Mouse (Mus musculus) embryonic facial prominence, embryonic 13.5 days (tissue): ENCODE results near the gene Pigf. TPM values are rescaled to one million over a fixed set of nuclear protein-coding genes. Genes with fewer than 3 reads are reported as not detected.

Experiments
- ATAC-seq: fragments of 200-750 bp; cut with Nextera tagmentation; 2 replicates; pipeline ENCODE4 v1.8.0; 2017; ENCODE audit warnings: low read depth; ENCODE audit not compliant: insufficient number of reproducible peaks, insufficient read depth, low FRiP score, low TSS enrichment
- H3K27ac ChIP-seq: fragments of 300-500 bp; sonication (generic); 2 replicates; pipeline ENCODE4 v1.5.1; 2015; ENCODE audit warnings: moderate library complexity, mild to moderate bottlenecking, inconsistent platforms
- H3K27me3 ChIP-seq: fragments of 300-500 bp; sonication (generic); 2 replicates; pipeline ENCODE4 v1.6.1; 2015; ENCODE audit warnings: mild to moderate bottlenecking, inconsistent platforms
- H3K36me3 ChIP-seq: fragments of 300-500 bp; sonication (generic); 2 replicates; pipeline ENCODE4 v1.6.1; 2015; ENCODE audit warnings: mild to moderate bottlenecking, inconsistent platforms
- H3K4me1 ChIP-seq: fragments of 300-500 bp; sonication (generic); 2 replicates; pipeline ENCODE4 v1.6.1; 2015; ENCODE audit warnings: inconsistent platforms
- H3K4me2 ChIP-seq: fragments of 300-500 bp; sonication (generic); 2 replicates; pipeline ENCODE4 v1.6.1; 2015; ENCODE audit warnings: moderate library complexity, mild to moderate bottlenecking, inconsistent platforms
- H3K4me3 ChIP-seq: fragments of 300-500 bp; sonication (generic); 2 replicates; pipeline ENCODE4 v1.5.1; 2015; ENCODE audit warnings: mild to moderate bottlenecking, inconsistent platforms
- H3K9ac ChIP-seq: fragments of 300-500 bp; sonication (generic); 2 replicates; pipeline ENCODE4 v1.6.1; 2015; ENCODE audit warnings: mild to moderate bottlenecking, inconsistent platforms
- H3K9me3 ChIP-seq: fragments of 300-500 bp; sonication (generic); 2 replicates; pipeline ENCODE4 v1.6.1; 2016; ENCODE audit warnings: inconsistent platforms
- WGBS: fragments of 180-500 bp; shearing (Covaris S2); methylation state at CpG from one replicate; pipeline ENCODE4 v1.1.7; 2015; ENCODE audit warnings: mixed read lengths; 5-methylcytosine and 5-hydroxymethylcytosine counted together
- polyA plus RNA-seq: library from polyadenylated mRNA; unstranded; fragments of >200 nt; fragmentation: Nextera tagmentation; extraction: Ambion mirVana; gene quantifications from 2 replicates; pipeline ENCODE4 v1.2.1, GENCODE M21; 2015

Pigf gene
- polyA plus RNA-seq, 1 experiment from 2014 or later = 34.9 TPM

DNA sequence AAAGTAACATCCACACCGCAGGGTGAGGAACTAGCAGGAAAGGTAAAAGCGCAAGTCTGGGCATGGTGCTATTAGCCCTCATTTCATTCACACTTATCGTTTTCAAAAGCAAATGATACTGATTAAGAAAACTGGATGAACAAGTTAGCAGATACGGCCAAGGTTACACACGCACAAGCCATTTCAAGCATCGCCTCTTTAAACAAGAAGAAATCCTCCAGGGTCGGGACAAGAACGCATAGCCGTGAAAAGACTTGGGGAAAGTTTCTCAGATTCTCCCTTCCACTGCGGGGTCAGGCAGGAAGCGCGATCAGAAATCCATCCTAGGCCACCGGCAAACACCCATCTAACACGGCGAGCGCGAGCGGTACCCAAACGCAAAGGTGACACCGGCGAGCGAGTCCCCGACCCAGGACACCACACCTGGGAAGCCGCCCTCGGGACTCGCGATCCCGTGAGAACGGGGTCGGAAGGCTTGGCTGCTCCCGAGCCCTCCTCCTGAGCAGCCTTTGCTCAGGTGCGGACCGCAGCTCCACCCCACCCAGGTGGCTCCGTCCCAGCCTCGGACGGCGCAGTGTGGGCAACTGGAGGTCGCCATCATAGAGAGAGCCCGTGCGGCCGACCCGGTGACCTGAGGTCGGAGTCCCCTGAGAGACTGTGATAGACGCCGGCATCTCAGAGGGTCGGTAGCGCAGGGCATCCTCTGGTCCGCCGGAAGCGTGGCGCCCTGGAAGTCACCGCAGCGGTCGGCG, 539 bp downstream of the Pigf start:
- Histone ChIP-seq H3K36me3 (peaks cover 16% of the 10 kb centered on the region), H3K9ac (peak overlapping the region; percentile 83), H3K27ac (no peak overlapping the region), H3K4me1 (peaks cover 11% of the 10 kb centered on the region), H3K4me2 (peak overlapping the region; percentile 93), H3K9me3 (no peaks in the 10 kb centered on the region), H3K4me3 (peak overlapping the region; percentile 65), H3K27me3 (no peaks in the 10 kb centered on the region)
- under 1% methylated on average over 53 of the region's 55 CpGs for WGBS
- peak; percentile 83 for ATAC-seq

DNA sequence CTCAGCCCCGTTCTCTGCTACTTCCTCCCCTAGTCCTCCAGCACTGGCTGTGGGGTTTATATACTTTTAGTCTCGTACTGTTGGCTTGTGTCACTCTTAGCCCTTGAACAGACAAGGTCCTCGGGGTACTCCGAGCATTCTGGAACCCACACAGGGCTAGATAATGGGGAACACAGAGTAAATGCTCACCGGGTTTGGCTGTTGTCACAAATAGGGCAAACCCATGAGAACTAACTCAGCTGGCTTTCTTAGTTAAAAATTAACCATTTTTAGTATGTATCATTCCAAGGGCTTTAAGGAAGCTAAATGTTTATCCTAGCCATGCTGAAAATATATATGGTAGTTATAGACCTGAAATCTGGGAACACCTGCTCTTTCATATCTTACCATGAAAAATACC, 5.5 kb downstream of the Pigf start:
- Histone ChIP-seq H3K27ac (no peak overlapping the region), H3K4me1 (peaks cover 5% of the 10 kb centered on the region; the same call in 1 of the 2 replicates), H3K4me3 (no peak overlapping the region), H3K9ac (no peak overlapping the region), H3K27me3 (no peaks in the 10 kb centered on the region), H3K9me3 (peaks cover 4% of the 10 kb centered on the region), H3K36me3 (peaks cover 16% of the 10 kb centered on the region), H3K4me2 (no peak overlapping the region)
- ATAC-seq = no peak
- WGBS = 85% methylated on average over 5 of the region's 5 CpGs

DNA sequence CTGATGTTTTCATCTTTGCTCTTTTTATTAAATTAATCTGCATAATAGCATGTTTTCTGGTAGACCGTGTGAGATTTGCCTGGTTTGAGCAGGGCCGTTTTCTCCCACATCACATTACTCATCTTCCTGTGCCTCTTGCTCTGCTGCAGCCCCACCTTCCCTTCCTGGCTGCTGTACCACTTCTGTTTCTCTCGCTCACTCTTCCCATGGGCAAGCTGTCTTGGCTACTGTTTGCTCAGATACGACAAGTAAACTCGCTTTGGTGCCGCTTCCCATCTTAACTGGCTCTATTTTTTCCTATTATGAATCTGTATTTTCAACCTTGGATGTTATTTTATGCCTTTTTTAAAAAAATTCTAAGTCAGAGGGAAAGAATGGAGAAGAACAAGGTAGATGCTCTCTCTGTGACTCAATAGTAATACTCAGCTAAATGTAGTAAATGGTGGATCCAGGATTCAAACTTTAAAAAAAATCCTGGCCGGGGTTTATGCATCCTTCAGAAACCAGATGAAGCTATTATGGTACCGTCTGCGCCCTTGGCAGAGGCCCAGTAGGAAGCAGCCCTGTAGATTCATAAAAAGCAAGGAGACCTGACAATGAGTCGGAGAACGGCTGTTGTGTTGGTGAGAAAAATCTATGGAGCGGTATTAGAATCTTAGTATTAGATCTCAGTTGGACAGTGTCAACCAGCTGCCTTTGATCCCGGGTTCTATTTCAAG, 13.7 kb downstream of the Pigf start:
- Histone ChIP-seq H3K4me3 (no peak overlapping the region), H3K27me3 (no peaks in the 10 kb centered on the region), H3K27ac (no peak overlapping the region), H3K4me2 (no peak overlapping the region), H3K9me3 (peaks cover 4% of the 10 kb centered on the region), H3K4me1 (no peaks in the 10 kb centered on the region), H3K9ac (no peak overlapping the region), H3K36me3 (peaks cover 20% of the 10 kb centered on the region)
- 80% methylated on average over 13 of the region's 13 CpGs for WGBS
- ATAC-seq = no peak

DNA sequence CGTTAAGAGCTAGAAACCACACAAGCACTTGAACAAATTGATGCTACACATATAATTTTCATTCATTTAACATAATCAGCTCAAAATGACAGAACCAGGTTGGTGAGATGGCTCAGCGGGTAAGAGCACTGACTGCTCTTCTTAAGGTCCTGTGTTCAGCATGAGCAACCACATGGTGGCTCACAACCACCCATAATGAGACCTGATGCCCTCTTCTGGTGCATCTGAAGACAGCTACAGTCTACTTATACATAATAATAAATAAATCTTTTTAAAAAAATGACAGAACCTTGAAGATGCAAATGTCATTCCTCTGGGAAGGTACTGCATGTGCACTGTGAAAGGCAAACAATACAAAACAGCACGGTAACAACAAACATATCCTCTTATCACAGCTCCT, 16.3 kb downstream of the Pigf start:
- Histone ChIP-seq H3K27ac (no peak overlapping the region), H3K4me1 (no peaks in the 10 kb centered on the region; the same call in 1 of the 2 replicates), H3K4me3 (no peak overlapping the region), H3K36me3 (peaks cover 15% of the 10 kb centered on the region), H3K9me3 (no peaks in the 10 kb centered on the region), H3K27me3 (no peaks in the 10 kb centered on the region), H3K9ac (no peak overlapping the region), H3K4me2 (no peak overlapping the region)
- 84% methylated on average over 3 of the region's 3 CpGs for WGBS
- no peak for ATAC-seq

DNA sequence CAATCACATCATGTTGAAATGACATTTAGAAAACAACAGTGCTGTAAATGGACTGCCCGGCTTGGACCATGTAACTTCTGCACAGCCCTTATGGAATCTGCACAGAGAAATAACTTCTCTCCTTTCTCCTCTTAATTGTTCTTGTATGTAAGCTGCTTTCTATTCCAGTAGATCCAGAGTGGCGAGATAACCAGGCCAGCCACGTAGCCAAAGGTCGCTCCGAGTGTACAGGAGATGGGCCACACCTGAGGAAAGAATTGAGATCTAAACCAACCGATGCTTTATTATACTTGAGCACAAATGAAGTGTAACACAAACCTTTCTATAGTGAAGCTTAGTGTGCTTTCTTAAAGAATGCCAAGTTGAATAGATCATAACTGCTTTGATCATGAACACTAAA, 27.9 kb downstream of the Pigf start:
- Histone ChIP-seq H3K4me3 (no peak overlapping the region), H3K27ac (no peak overlapping the region), H3K9ac (no peak overlapping the region), H3K4me1 (no peaks in the 10 kb centered on the region), H3K9me3 (no peaks in the 10 kb centered on the region), H3K36me3 (peaks cover 29% of the 10 kb centered on the region), H3K4me2 (no peak overlapping the region), H3K27me3 (no peaks in the 10 kb centered on the region)
- WGBS = 86% methylated on average over 6 of the region's 6 CpGs
- ATAC-seq = no peak

DNA sequence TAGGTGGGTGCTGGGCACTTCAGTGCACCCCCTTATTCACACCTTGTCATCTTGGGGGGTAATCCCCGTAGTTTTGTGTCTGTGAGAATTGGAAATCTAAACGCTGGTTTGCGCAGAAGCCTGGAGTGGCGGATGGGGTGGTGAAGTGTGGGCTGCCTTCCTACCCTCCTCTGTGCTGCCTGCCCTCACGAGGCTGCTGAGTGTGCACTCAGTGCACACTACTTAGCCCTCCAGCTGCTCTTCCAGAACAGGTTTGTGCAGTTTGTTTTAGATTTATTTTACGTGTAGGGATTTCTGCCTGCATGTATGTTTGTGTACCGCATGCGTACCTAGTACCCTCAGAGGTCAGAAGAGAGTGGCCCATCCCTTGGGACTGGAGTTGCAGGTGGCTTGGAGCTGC, 33.9 kb downstream of the Pigf start:
- H3K9ac ChIP-seq = no peak overlapping the region
- WGBS = 84% methylated on average over 8 of the region's 8 CpGs
- peaks cover 19% of the 10 kb centered on the region for H3K4me1 ChIP-seq
- no peak for ATAC-seq
- no peak overlapping the region for H3K4me3 ChIP-seq
- no peaks in the 10 kb centered on the region for H3K9me3 ChIP-seq
- no peak overlapping the region for H3K4me2 ChIP-seq
- H3K27me3 ChIP-seq = no peaks in the 10 kb centered on the region
- H3K36me3 ChIP-seq = no peaks in the 10 kb centered on the region; the same call in 1 of the 2 replicates
- H3K27ac ChIP-seq = no peak overlapping the region

DNA sequence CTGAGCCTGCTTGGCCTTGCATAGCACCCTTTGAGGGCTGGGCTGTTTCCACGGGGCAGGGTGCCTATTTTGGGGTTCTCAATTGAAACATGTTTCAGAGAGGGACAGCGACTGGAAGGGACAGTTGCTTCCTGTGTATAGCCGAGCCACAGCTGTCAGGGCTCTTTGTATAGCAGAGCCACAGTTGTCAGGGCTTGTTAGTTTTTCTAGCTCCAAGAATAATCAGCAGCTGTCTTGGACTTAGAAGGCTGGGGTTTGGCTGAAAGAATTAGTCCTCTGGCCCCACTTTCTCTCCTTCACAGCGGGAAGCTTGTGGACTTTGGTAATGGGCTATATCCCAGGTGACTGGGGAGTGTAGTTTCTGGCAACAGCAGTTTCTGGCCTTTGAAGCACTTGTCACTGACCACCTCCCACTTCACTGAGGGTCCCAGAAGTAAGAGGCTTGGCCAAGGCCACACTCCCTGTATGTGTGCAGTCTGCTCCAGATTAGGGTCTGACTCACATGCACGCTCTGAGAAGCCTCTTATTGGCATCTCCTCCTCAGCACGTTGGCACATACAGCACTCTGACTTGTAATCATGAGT, 36.5 kb downstream of the Pigf start:
- H3K4me2 ChIP-seq = no peak overlapping the region
- no peak overlapping the region for H3K9ac ChIP-seq
- ATAC-seq = 0 out of 2 replicates have a peak, but pooled peaks have one; percentile 10
- H3K9me3 ChIP-seq = no peaks in the 10 kb centered on the region
- 66% methylated on average over 6 of the region's 6 CpGs for WGBS
- H3K36me3 ChIP-seq = peaks cover 3% of the 10 kb centered on the region
- no peak overlapping the region for H3K4me3 ChIP-seq
- peaks cover 19% of the 10 kb centered on the region for H3K4me1 ChIP-seq
- no peaks in the 10 kb centered on the region for H3K27me3 ChIP-seq
- no peak overlapping the region for H3K27ac ChIP-seq

DNA sequence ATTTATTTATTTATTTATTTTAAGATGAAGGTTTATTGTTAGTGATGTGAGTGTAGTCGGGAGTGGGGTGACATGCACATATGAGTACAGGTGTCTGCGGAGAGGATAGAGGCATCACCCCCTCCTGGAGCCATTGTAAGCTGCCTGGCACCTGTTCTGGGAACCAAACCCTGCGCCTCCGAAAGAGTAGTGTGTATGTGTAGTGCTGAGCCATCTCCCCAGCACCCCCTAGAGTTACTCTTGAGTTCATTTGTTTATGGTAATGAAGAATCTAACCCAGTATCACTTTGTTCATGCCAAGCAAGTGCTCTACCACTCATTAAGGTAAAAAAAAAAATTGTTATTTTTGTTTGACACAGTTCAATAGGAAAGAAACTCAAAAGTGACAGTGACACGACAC, 37.0 kb downstream of the Pigf start:
- ATAC-seq = no peak
- 85% methylated on average over 5 of the region's 5 CpGs for WGBS
- no peak overlapping the region for H3K4me2 ChIP-seq
- peaks cover 19% of the 10 kb centered on the region for H3K4me1 ChIP-seq
- no peak overlapping the region for H3K9ac ChIP-seq
- H3K9me3 ChIP-seq = no peaks in the 10 kb centered on the region
- peaks cover 6% of the 10 kb centered on the region for H3K36me3 ChIP-seq
- H3K4me3 ChIP-seq = no peak overlapping the region
- H3K27me3 ChIP-seq = no peaks in the 10 kb centered on the region
- H3K27ac ChIP-seq = no peak overlapping the region

DNA sequence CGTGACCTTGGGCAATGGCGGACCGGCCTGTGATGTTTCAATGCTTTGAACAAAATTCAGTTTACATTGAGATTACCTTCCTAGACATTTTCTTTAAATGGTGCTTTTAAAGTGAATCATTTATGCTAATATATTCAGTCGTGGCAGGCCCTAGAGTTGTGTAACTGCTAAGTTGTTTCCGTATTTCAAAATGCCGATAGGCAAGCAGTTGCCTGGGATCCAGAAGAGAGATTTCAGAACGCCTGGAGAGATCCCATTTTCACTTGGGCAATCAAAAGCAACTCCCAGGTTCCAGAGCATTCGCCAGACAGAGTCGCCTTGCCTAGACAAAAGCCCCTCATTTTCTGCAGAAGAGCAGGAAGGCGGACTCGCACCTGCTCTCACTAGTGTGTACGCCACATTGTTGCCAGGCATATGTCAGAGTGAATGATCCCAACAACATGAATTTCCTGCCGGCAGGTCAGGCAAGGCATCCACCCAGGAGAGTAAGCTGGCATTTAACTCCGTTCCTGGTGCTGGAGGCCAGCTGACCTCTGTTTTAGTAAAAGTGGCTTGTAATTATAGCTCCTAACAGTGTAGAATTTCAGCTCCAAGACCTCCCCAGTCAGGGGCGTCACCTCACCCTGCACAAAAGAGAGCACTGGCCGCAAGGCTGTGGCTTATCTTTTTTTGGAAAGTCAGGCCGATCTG, 38.6 kb downstream of the Pigf start:
- H3K9ac ChIP-seq = no peak overlapping the region
- 53% methylated on average over 17 of the region's 17 CpGs for WGBS
- no peaks in the 10 kb centered on the region for H3K9me3 ChIP-seq
- no peaks in the 10 kb centered on the region for H3K27me3 ChIP-seq
- no peak overlapping the region for H3K4me3 ChIP-seq
- H3K4me1 ChIP-seq = peaks cover 18% of the 10 kb centered on the region
- H3K4me2 ChIP-seq = no peak overlapping the region
- H3K27ac ChIP-seq = no peak overlapping the region
- no peak for ATAC-seq
- peaks cover 17% of the 10 kb centered on the region for H3K36me3 ChIP-seq

DNA sequence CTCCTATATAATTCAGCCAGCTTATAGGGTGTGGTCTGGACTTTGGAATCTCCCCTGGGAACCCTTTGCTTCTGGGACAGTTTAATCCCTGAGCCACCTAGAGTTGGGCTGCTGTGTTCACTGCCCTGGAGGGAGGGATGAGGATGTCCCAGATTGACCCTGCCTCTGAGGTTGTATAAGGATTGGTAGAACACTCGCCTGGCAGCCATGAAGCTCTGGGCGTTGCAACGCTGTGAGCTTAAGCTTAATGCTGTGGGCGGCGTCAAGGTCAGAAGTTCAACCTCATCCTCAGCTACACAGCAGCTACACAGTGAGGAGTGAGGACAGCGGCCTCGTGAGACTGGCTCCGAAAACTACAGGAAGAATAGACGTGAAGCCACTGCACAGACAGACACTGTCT, 42.7 kb downstream of the Pigf start:
- Histone ChIP-seq H3K36me3 (peaks cover 44% of the 10 kb centered on the region), H3K4me3 (no peak overlapping the region), H3K27ac (no peak overlapping the region), H3K9ac (no peak overlapping the region), H3K4me2 (no peak overlapping the region), H3K27me3 (no peaks in the 10 kb centered on the region), H3K9me3 (no peaks in the 10 kb centered on the region), H3K4me1 (peaks cover 10% of the 10 kb centered on the region)
- ATAC-seq = no peak
- 69% methylated on average over 9 of the region's 9 CpGs for WGBS

DNA sequence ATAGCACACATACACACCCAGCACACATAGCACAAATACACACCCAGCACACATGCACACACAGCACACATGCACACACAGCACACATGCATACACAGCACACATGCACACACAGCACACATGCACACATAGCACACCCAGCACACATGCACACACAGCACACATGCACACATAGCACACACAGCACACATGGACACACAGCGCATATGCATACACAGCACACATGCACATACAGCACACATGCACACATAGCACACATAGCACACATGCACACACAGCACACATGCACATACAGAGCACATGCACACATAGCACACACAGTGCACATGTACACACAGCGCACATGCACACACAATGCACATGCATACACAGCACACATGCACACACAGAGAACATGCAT, 43.5 kb downstream of the Pigf start:
- Histone ChIP-seq H3K4me2 (no peak overlapping the region), H3K9me3 (no peaks in the 10 kb centered on the region), H3K36me3 (peaks cover 44% of the 10 kb centered on the region), H3K27ac (no peak overlapping the region), H3K27me3 (no peaks in the 10 kb centered on the region), H3K4me3 (no peak overlapping the region), H3K9ac (no peak overlapping the region), H3K4me1 (peaks cover 4% of the 10 kb centered on the region)
- no peak for ATAC-seq
- WGBS = 98% methylated on average over 2 of the region's 2 CpGs
